Mouse (Mus musculus): ENCODE measurements around the gene Pknox2. TPM values are rescaled to one million over a fixed set of nuclear protein-coding genes. Genes with fewer than 3 reads are reported as not detected.

Pknox2 gene
- total and polyA plus RNA-seq, 2 experiments from 2014 or later, result 2.0 to 7.3 TPM

DNA sequence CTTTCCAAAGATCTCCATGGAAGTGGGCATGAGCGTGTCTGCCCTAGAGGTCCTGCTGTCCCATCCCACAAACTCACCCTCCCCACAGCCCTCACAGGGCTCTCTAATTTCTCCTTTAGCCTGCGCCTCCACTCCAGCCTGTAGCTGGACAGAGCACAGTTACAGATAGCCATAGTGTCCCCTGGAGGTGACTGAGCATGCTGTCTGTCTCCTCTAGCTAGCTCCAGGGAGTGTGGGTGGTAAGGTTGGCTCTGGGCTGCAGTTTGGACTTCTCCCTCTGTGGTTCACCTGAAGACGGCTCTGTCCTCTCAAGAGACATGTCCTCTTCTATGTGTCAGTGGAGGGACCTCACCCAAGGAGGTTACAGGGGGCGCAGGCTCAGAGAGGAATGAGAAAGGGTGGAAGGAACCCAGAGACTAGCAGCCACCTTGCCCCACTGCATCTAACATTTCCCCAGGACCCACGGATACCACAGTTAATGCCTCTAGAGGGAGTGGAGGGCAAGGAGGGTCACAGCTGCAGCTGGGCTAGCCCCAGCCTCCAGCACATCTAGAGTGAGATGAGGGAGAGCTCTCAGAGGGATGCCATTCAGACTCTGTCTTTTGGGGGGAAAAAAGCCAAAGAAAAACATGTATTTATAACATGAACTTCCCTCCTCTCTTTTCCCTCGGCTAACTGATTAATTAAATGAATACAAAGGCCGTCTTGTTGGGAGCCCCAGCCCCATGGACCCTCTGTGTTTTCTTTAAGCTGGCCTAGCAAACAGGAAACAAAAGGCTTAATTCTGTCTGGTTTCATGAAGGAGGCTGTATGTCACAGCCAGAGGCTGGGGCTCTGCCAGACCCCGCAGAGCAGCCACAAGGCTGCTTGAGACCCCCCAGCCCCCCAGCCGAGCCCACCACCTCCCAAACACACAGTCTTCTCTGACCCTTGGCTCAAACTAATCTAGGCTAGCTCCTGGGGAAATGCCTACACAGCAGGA lies 32.6 kb downstream of the Pknox2 start:
- Histone ChIP-seq H3K27me3 (ENCODE audit: control insufficient read depth, insufficient read depth, low read length) (no peaks in the 10 kb centered on the region), H3K4me2 (ENCODE audit: low read depth, low read length) (no peak overlapping the region), H3K9me3 (replicated peaks; ENCODE audit: control insufficient read depth, low read length) (no peaks in the 10 kb centered on the region), H3K27ac (ENCODE audit: low read depth) (no peak overlapping the region), H3K9ac (replicated peaks; ENCODE audit: low read depth, low read length) (no peak overlapping the region), H3K36me3 (replicated peaks; ENCODE audit: control insufficient read depth, insufficient read depth, low read length) (no peaks in the 10 kb centered on the region), H3K4me3 (ENCODE audit: low read depth, low read length) (no peak overlapping the region), H3K4me1 (ENCODE audit: control insufficient read depth, insufficient read depth) (no peaks in the 10 kb centered on the region)
- 41% methylated on average over 9 of the region's 9 CpGs for WGBS
- DNase-seq (ENCODE audit: low spot score) (no peak), ATAC-seq (ENCODE audit: insufficient read depth, low read depth) (peak; percentile 66)
- TF ChIP-seq EP300 (IDR thresholded peaks at IDR 0.05; ENCODE audit: low read depth), result no peak
- TF ChIP-seq CTCF (IDR thresholded peaks at IDR 0.05; ENCODE audit: low read depth), result peak; percentile 51

- Histone ChIP-seq H3K27ac (ENCODE audit: low read depth) (no peak overlapping the region), H3K4me2 (ENCODE audit: low read depth, low read length) (no peak overlapping the region), H3K4me3 (ENCODE audit: low read depth, low read length) (no peak overlapping the region), H3K9me3 (replicated peaks; ENCODE audit: control insufficient read depth, low read length) (no peaks in the 10 kb centered on the region), H3K36me3 (replicated peaks; ENCODE audit: control insufficient read depth, insufficient read depth, low read length) (no peaks in the 10 kb centered on the region), H3K4me1 (ENCODE audit: control insufficient read depth, insufficient read depth) (peaks cover 12% of the 10 kb centered on the region; the same call in 1 of the 2 replicates), H3K27me3 (ENCODE audit: control insufficient read depth, insufficient read depth, low read length) (no peaks in the 10 kb centered on the region), H3K9ac (replicated peaks; ENCODE audit: low read depth, low read length) (no peak overlapping the region)
- ATAC-seq (ENCODE audit: insufficient read depth, low read depth) (no peak), DNase-seq (ENCODE audit: low spot score) (no peak)
- TF ChIP-seq EP300 (IDR thresholded peaks at IDR 0.05; ENCODE audit: low read depth), result no peak
- TF ChIP-seq CTCF (IDR thresholded peaks at IDR 0.05; ENCODE audit: low read depth), result no peak
- WGBS, result 61% methylated on average over 2 of the region's 2 CpGs
Measured at GRCm38 (mm10) chr9:37107546-37107945, 39.7 kb downstream of the Pknox2 start.

- Histone ChIP-seq H3K27me3 (ENCODE audit: control insufficient read depth, insufficient read depth, low read length) (no peaks in the 10 kb centered on the region), H3K4me2 (ENCODE audit: low read depth, low read length) (no peak overlapping the region), H3K36me3 (replicated peaks; ENCODE audit: control insufficient read depth, insufficient read depth, low read length) (no peaks in the 10 kb centered on the region), H3K9me3 (replicated peaks; ENCODE audit: control insufficient read depth, low read length) (no peaks in the 10 kb centered on the region), H3K27ac (ENCODE audit: low read depth) (no peak overlapping the region), H3K4me3 (ENCODE audit: low read depth, low read length) (no peak overlapping the region), H3K9ac (replicated peaks; ENCODE audit: low read depth, low read length) (no peak overlapping the region), H3K4me1 (ENCODE audit: control insufficient read depth, insufficient read depth) (peaks cover 12% of the 10 kb centered on the region; the same call in 1 of the 2 replicates)
- no peak for DNase-seq (ENCODE audit: low spot score)
- TF ChIP-seq CTCF (IDR thresholded peaks at IDR 0.05; ENCODE audit: low read depth) (no peak), EP300 (IDR thresholded peaks at IDR 0.05; ENCODE audit: low read depth) (no peak)
- ATAC-seq (ENCODE audit: insufficient read depth, low read depth), result no peak
- WGBS, result 40% methylated on average over 3 of the region's 3 CpGs
Measured at GRCm38 (mm10) chr9:37106808-37107207, 40.4 kb downstream of the Pknox2 start.

- Histone ChIP-seq H3K27ac (ENCODE audit: low read depth) (no peak overlapping the region), H3K4me1 (ENCODE audit: control insufficient read depth, insufficient read depth) (peaks cover 19% of the 10 kb centered on the region), H3K4me3 (ENCODE audit: low read depth, low read length) (no peak overlapping the region), H3K36me3 (replicated peaks; ENCODE audit: control insufficient read depth, insufficient read depth, low read length) (no peaks in the 10 kb centered on the region), H3K9ac (replicated peaks; ENCODE audit: low read depth, low read length) (no peak overlapping the region), H3K27me3 (ENCODE audit: control insufficient read depth, insufficient read depth, low read length) (no peaks in the 10 kb centered on the region), H3K4me2 (ENCODE audit: low read depth, low read length) (no peak overlapping the region), H3K9me3 (replicated peaks; ENCODE audit: control insufficient read depth, low read length) (no peaks in the 10 kb centered on the region)
- 77% methylated on average over 3 of the region's 3 CpGs for WGBS
- DNase-seq (ENCODE audit: low spot score) (no peak), ATAC-seq (ENCODE audit: insufficient read depth, low read depth) (no peak)
- TF ChIP-seq CTCF (IDR thresholded peaks at IDR 0.05; ENCODE audit: low read depth), result no peak
- no peak for TF ChIP-seq EP300 (IDR thresholded peaks at IDR 0.05; ENCODE audit: low read depth)
Measured at GRCm38 (mm10) chr9:37104249-37104648, 43.0 kb downstream of the Pknox2 start.

DNA sequence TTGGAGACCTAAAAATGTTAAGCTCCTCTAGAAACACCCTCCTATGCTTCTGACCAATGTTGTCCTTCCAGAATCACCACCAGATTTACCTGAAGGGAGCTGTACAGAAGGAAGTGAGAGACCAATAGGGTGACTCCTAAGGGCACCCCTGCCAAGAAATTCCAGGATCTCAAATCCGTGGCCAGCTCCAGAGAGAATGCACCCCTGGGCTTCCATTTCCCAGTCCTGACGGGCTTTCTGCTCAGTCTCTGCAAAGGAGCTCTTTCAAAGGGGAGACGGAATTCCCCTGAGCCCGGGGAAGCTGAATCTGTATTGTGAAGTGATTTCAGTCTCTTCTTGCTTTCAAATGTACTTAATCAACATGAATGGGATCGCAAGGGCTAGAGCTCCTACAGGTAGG lies 43.4 kb downstream of the Pknox2 start:
- TF ChIP-seq CTCF (IDR thresholded peaks at IDR 0.05; ENCODE audit: low read depth) (no peak), EP300 (IDR thresholded peaks at IDR 0.05; ENCODE audit: low read depth) (no peak)
- 67% methylated on average over 5 of the region's 5 CpGs for WGBS
- DNase-seq (ENCODE audit: low spot score), result no peak

More for the DNA sequence above, 43.4 kb downstream of the Pknox2 start:
- Histone ChIP-seq H3K4me2 (ENCODE audit: low read depth, low read length) (no peak overlapping the region), H3K27ac (ENCODE audit: low read depth) (no peak overlapping the region), H3K27me3 (ENCODE audit: control insufficient read depth, insufficient read depth, low read length) (no peaks in the 10 kb centered on the region), H3K4me3 (ENCODE audit: low read depth, low read length) (no peak overlapping the region), H3K36me3 (replicated peaks; ENCODE audit: control insufficient read depth, insufficient read depth, low read length) (no peaks in the 10 kb centered on the region), H3K9me3 (replicated peaks; ENCODE audit: control insufficient read depth, low read length) (no peaks in the 10 kb centered on the region), H3K4me1 (ENCODE audit: control insufficient read depth, insufficient read depth) (peaks cover 19% of the 10 kb centered on the region), H3K9ac (replicated peaks; ENCODE audit: low read depth, low read length) (no peak overlapping the region)
- ATAC-seq (ENCODE audit: insufficient read depth, low read depth), result no peak
